Mouse (Mus musculus) small intestine, adult 2 months (tissue): ENCODE data around the gene Tsc22d2.

Experiments
- CTCF ChIP-seq: fragments of 200-500 bp; IDR thresholded peaks from 2 replicates; pipeline ENCODE4 v1.5.1; 2012; ENCODE audit warnings: low read depth, mild to moderate bottlenecking, control low read depth, inconsistent platforms, low read length, moderate library complexity, mixed read lengths; ENCODE audit not compliant: insufficient replicate concordance, insufficient read length; ENCODE audit errors: extremely low read depth
- POLR2A ChIP-seq: fragments of 200-500 bp; IDR thresholded peaks from 2 replicates; pipeline ENCODE4 v1.6.1; 2012; ENCODE audit warnings: low read depth, mild to moderate bottlenecking, control low read depth, inconsistent platforms, low read length, moderate library complexity

DNA sequence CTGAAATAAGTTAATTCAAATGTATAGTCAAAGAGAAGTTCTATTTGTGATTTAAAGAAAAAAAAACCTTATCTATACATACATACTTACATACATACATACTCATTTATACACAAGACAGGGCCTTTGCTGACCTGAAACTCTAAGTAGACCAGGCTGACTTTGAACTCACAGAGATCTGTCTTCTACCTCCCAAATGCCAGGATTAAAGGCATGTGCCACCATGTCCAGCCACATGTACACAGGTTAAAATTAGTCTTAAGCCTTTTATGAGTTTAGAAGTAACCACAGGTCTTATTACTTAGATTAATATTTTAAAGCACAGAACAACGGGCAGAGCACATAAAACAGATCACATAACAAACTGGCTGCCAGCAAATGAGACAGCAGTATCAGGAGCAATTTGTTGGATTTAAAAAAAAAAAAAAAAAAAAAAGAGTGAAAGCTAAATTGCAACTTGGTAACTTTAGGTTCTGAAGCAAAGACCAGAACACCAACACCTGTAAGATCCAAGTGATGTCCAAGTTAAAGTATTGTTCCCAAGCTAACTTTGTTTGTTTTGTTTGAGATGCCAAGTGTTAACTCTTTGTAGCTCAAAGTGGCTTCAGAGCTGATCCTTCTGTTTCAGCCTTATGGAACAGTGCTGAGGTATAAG is 101.6 kb downstream of the Tsc22d2 start:
- TF ChIP-seq CTCF (no peak), POLR2A (no peak)
